Mouse (Mus musculus) embryo, embryonic 9.5 days (tissue): Measurements from ENCODE around the gene Alg5.
"Not testable (repeated sequence)": the region's sequence is repeated elsewhere in the genome, so short reads cannot be mapped to it uniquely, and the experiment has no call there.

ENCODE experiments used
- DNase-seq: peaks from one replicate; pipeline ENCODE4 v3.0.0-alpha.2; 2017; ENCODE audit errors: extremely low spot score

Alg5 gene

GRCm38 (mm10) chr3:54735247-54736046 lies at the start of gene Alg5, which contains the start of gene Exosc8:
Gene Alg5 (plus strand): TSS chr3:54735539.
Gene Exosc8 (minus strand): TSS chr3:54735393.
- DNase-seq = peak; percentile 95

- DNase-seq = no peak
These were observed 48.1 kb upstream of the Alg5 start for GRCm38 (mm10) chr3:54687245-54687644.

- DNase-seq = no peak
These were observed 46.2 kb upstream of the Alg5 start for GRCm38 (mm10) chr3:54689091-54689490.

DNA sequence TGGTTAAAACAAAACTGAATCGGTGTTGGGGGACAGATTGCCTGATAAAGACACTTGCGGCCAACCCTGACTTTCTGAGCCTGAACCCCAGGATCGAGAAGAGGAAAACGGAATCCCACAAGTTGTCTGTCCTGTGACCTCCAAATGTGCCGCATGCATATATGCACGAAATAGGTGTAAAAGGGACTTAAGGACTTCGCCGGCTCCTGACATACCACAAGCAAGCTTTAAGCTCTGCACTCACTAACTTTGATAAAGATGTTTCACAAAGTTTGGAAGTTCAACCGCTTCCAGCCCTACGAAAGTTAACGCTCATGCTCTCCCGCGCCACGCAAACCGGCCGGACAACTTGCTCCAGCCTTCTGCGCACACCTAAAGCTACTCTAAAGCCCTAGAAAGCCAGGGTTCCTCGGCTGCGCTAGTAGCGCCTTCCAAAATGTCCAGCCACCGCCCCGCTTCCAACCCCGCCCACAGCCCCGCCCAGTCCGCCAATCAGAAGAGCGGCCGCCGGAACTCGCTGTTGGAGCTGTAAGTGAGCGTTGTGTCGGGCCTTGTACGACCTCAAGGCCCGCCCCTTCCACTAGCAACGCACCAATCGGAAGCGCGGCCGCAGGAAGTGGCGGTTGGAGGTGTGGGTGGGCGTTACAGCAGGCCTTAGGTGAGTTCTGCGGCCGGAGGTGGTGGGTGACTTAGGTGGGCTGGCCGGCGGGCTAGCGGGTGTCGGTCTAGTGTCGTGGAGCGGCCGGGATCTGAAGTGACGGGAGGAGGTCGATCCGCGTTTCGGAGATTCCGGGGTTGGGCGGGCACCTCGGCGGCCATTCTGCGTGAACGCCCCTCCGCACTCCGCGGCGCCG lies 42.9 kb upstream of the Alg5 start, which contains the start of gene Supt20:
Gene Supt20 (plus strand): TSS at position 606 of the 854 bp plus-strand sequence.
- DNase-seq = peak; percentile 94

- DNase-seq = no peak
These were observed 42.3 kb upstream of the Alg5 start for GRCm38 (mm10) chr3:54693056-54693415.

GRCm38 (mm10) chr3:54699759-54700301 lies 35.5 kb upstream of the Alg5 start:
- DNase-seq = no peak

DNA sequence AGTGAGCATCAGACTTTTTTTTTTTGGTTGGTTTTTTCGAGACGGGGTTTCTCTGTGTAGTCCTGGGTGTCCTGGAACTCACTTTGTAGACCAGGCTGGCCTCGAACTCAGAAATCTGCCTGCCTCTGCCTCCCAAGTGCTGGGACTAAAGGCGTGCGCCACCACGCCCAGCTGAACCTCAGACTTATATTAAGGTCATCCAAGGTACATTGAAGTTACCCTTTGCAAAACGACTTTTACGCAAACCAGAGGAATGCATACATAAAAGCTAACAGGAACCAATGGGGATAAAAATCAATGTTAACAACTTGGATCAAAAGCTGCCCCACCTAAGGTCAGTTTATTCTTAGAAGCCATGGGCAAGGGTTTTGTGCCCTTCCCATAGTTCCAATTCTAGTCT lies 31.2 kb upstream of the Alg5 start:
- not testable (repeated sequence) for DNase-seq

GRCm38 (mm10) chr3:54708972-54709371 lies 26.4 kb upstream of the Alg5 start:
- DNase-seq = no peak

DNA sequence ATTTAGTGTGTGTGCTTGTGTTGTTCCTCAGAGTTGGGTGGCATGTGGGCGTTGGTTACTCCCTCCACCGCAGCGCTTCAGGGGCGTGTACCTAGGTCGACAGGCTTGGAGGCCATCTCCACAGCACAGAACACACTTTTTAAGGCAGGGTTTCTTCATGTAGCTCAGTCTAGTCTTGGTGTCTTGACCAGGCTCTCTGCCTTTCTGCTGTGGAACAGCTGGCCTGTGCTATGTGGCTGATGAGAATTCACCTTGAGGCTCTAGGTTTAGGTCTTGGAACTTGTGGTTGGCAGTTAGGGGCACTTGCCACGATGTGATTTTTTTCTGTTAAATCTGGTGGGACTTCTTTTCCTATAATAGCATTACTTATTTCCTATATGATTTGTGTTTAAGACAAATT lies 21.1 kb upstream of the Alg5 start, which contains the start of gene Gm21958:
Gene Gm21958 (minus strand): TSS at position 101 of the 400 bp plus-strand sequence.
- no peak for DNase-seq

GRCm38 (mm10) chr3:54715461-54715860 lies 19.9 kb upstream of the Alg5 start:
- no peak for DNase-seq

GRCm38 (mm10) chr3:54717348-54717747 lies 18.0 kb upstream of the Alg5 start:
- DNase-seq = no peak

GRCm38 (mm10) chr3:54718947-54719346 lies 16.4 kb upstream of the Alg5 start:
- DNase-seq = no peak

DNA sequence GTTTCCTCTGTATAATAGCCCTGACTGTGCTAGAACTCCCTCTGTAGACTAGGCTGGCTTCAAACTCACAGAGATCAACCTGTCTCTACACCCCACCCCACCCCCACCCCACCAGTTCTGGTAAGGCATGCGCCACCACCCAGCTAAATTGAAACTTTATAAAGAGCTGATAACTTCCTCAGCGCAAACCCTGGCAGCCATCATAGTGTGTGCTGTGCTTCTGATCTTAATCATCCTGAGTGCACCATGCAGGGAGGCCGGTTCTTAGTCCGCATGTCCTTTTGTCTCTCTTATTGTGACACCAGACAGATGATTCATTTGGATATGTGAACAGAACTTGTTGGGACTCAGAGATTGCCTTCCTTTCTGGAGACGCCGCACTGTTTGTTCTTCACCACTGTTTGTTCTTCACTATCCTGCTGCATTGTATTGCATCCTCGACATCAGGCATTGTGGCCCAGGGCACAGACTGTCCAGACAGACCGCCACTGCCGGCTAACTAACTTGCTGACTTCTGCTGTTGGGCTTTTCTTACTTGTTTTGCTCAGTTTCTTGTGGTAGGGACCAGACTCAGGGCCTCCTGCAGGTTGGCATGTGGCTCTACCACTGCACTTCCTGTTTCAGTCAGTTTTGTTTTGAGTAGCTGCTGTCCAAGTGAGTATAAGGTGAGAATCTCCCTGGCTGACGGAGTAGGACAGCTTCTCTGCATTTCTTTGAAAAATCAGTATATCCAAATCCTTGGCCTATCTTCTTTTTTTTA lies 11.4 kb upstream of the Alg5 start:
- DNase-seq = no peak

DNA sequence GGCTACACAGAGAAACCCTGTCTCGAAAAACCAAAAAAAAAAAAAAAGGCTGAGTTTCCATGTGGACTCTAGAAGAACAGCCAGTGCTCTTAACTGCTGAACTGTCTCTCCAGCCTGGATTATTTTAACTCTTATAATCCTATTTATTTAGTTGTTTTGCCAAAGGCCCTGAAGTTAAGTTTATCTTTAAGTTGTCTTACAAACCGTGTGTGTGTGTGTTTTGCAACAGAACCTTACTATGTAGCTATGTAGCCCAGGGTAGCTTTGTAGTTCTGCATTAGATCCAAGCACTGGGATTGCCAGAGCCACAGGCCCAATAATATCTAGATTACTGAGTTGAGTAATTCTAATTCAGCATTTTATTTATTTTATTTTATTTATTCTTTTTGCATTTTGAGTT lies 10.0 kb upstream of the Alg5 start:
- no peak for DNase-seq

GRCm38 (mm10) chr3:54727588-54727987 lies 7.8 kb upstream of the Alg5 start:
- no peak for DNase-seq

GRCm38 (mm10) chr3:54728100-54728499 lies 7.2 kb upstream of the Alg5 start:
- no peak for DNase-seq

DNA sequence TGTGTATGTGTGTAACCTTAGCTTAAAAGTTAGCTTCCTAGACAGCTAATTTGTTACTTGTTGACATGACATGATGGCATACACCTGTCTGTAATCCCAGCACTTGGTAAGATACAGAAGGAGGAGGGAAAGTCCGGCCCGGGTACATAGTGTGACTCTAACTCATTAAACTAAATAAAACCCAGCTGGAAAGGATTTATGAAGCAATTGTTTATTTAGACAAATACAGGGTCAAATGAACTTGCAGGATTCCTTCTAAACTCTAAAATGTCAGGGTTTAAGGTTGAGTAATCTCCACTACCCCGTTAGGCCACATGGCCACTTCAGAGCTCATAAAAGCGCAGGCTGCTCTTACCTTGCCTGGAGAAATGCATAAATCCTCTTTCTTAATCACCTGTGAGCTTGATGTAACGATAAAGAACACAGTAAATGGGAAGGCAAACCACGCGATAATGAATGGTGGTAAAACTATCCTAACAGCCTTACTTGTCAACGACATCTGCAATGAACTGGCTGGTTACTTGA lies 3.7 kb upstream of the Alg5 start:
- DNase-seq = no peak

GRCm38 (mm10) chr3:54732371-54732770 lies 3.0 kb upstream of the Alg5 start:
- no peak for DNase-seq

DNA sequence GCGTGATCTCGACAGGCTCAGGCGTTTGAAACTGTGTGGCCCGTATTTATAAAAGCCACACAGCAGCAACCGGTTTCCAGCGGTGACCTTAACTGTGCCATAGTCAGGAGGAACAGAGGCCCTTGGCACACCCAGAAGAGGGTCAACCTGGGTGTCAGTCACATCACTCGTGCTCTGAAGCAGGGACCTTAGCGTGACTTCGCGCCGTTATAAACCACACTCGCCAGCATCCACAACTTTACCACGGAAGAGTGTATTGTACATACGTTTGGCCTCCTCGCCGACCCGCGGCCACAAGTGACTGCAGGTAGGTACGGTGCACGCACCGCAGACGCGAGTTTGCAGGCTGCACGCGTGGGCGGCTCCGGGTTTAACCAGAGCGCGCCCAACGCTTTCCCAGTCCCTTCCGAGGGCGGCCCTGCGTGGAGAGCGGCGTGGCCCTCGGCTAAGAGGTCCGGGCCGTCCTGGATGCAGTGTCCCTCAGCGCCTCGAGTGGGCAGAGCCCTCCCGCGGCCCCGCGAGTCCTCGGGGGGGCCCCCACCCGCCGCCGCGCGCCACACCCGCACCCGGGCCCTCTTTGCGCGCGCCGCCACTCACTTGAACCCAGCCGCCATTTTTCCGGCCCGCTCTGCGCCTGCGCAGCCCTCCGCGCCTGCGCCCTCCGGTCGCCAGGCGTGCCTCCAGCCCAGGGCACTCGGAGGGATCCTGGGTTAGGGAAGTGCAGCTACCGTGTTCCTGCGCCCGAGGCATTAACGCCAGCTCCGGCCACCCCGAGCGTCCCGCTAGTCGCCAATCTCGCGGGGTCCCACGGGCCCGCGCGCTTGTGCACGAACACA lies 710 bp upstream of the Alg5 start:
- DNase-seq = peak; percentile 89

DNA sequence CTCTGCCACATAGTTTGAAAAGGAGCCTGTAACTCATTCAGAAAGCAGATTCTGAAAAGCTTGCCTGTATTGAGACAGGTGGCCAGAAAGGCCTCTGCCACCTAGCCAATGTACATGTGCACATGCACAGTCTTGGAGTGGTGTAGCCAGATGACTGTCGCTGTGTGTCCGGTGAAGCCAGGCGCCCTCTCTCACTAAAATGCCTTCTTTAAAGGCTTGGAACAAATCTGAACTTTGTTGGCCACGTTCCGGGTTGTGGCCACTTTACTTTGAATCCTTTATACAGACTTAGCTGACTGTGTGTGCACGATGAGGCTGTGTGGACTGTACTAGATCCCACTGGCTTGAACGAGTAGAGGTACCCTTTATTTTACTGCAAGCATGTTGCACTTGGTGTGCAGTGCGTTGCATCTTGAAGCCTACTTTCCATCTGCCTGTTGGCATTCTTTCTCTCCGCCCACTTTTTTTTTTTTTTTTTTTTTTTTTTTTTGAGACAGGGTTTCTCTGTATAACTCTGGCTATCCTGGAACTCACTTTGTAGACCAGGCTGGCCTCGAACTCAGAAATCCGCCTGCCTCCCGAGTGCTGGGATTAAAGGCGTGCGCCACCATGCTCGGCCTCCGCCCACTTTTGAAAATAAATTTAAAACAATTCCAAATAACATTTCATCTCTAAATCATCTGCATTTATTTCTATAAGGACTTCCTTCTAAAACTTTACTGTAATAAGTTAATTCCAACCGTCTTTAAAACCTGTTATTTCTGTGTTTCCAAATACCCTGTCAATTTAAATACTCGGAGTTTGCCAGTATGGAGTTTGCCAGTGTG lies 975 bp downstream of the Alg5 start:
- DNase-seq = no peak
